In the genomic region with DNA sequence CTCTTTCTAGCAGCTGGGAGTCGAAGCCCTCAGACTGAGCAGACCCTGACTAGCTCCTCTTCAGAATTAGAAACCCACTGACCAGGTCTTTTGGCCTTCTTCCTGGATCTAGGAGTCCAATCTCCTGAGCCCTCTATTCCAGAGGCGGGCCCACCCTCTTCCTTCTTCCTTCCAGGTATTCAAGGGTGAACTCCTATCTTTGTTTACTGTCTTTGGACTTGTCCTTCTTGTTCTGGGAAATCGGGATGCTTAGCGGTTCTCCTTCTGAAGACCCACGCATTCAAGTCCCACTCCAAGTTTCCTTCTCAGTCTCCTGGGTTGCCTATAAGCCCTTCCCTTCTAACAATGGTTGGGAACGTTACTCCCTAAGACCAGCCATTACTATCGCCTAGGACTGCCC, we compare ENCODE assay signal across 31 mouse cellular contexts. TPM values are rescaled to one million over a fixed set of nuclear protein-coding genes. Genes with fewer than 3 reads are reported as not detected.
A peak's percentile ranks its signal among the peaks of the same experiment; 100 is the strongest.
DNase-seq lines count a peak whose midpoint lies in the region; ATAC-seq and TF ChIP-seq lines count a peak whose summit lies in the region.
"Had no signal": no experiment of that assay in that cellular context is flagged by ENCODE, and none has a peak within 500 bp of the region (broad histone marks: within the 10 kb centered on the region; RNA-seq: fewer than 3 reads in every experiment).

No protein-coding gene starts in this region.

- DNase-seq in cerebellum, adult 11 months: peak; percentile 4
- DNase-seq in cerebellum, postnatal 14 days: no peak
- DNase-seq in heart, adult 2 months: peak; percentile 44 to 62
- DNase-seq in left cerebral cortex, adult 2 months (ENCODE audit: extremely low spot score in 1 of 2, low spot score in 2 of 2): no peak
- no peak for DNase-seq in left cerebral cortex, adult 18-20 months (ENCODE audit: low spot score in 2 of 2)
- no peak for DNase-seq in right cerebral cortex, postnatal 10 days (ENCODE audit: low spot score in 2 of 2)
- DNase-seq: adrenal gland, postnatal 25 days; gastrocnemius, postnatal 36 days; left cerebral cortex, postnatal 4 days; liver; retina, postnatal 1 day; thymus, postnatal 36 days had no signal

- 49% methylated on average over 7 of the region's 7 CpGs for WGBS in heart, adult 2 months
- 78% methylated on average over 7 of the region's 7 CpGs for WGBS in heart, embryonic 11.5 days (ENCODE audit: insufficient replicate concordance)

- H3K79me2 ChIP-seq in heart, adult 2 months (replicated peaks; ENCODE audit: control insufficient read depth, insufficient read depth, low read length): peaks cover 4% of the 10 kb centered on the region; the same call in 1 of the 2 replicates

- H3K27ac ChIP-seq in heart, adult 2 months: peak overlapping the region; percentile 96
- H3K27ac ChIP-seq in heart, embryonic 11.5 days (ENCODE audit: low read depth, low read length): no peak overlapping the region
- H3K27ac ChIP-seq in left cerebral cortex, adult 2 months: peak overlapping the region; percentile 54
- H3K27ac ChIP-seq in brown adipose tissue, adult 24 weeks (replicated peaks; ENCODE audit: low read depth, low read length): peak overlapping the region; percentile 100
- H3K27ac ChIP-seq: embryonic facial prominence, embryonic 12.5 days; forebrain, embryonic 13.5 days; kidney, postnatal 0 days; macrophage; midbrain, embryonic 12.5 days had no signal

- H3K36me3 ChIP-seq in heart, adult 2 months (ENCODE audit: control insufficient read depth, insufficient read depth, low read length): peaks cover 9% of the 10 kb centered on the region; the same call in 1 of the 2 replicates
- peaks cover 2% of the 10 kb centered on the region; the same call in 1 of the 2 replicates for H3K36me3 ChIP-seq in heart, embryonic 11.5 days (ENCODE audit: control insufficient read depth, insufficient read depth, low read length)

- no peaks in the 10 kb centered on the region for H3K9me3 ChIP-seq in heart, embryonic 11.5 days (replicated peaks; ENCODE audit: control insufficient read depth, low read length)
- H3K9me3 ChIP-seq: embryonic facial prominence, embryonic 12.5 days; forebrain, embryonic 13.5 days; midbrain, embryonic 12.5 days had no signal

- no peak for TF ChIP-seq CTCF in heart, adult 2 months (IDR thresholded peaks at IDR 0.05)
- no peak for TF ChIP-seq CTCF in left cerebral cortex, adult 2 months (IDR thresholded peaks at IDR 0.05)

- TF ChIP-seq EP300 in heart, adult 2 months (IDR thresholded peaks at IDR 0.05; ENCODE audit: insufficient read depth, low read depth, low read length): peak; percentile 66; the same call in 1 of the 2 replicates

- no peaks in the 10 kb centered on the region for H3K27me3 ChIP-seq in heart, adult 2 months (ENCODE audit: control insufficient read depth, insufficient read depth, low read length)
- peaks cover 9% of the 10 kb centered on the region; the same call in 1 of the 2 replicates for H3K27me3 ChIP-seq in heart, embryonic 11.5 days (ENCODE audit: control insufficient read depth, insufficient read depth, low read length)
- H3K27me3 ChIP-seq: embryonic facial prominence, embryonic 12.5 days; Patski had no signal

- H3K9ac ChIP-seq in heart, adult 2 months (ENCODE audit: low read depth, low read length): peak overlapping the region; percentile 57
- no peak overlapping the region for H3K9ac ChIP-seq in heart, embryonic 11.5 days (ENCODE audit: low read depth, low read length)
- H3K9ac ChIP-seq: embryonic facial prominence, embryonic 12.5 days; forebrain, embryonic 13.5 days; midbrain, embryonic 12.5 days had no signal

- TF ChIP-seq POLR2A in heart, adult 2 months (IDR thresholded peaks at IDR 0.05; ENCODE audit: insufficient read depth, low read depth, low read length): peak; percentile 68

- H3K4me3 ChIP-seq in heart, adult 2 months: peak overlapping the region; percentile 67
- no peak overlapping the region for H3K4me3 ChIP-seq in heart, embryonic 11.5 days (ENCODE audit: low read depth, low read length)
- H3K4me3 ChIP-seq in left cerebral cortex, adult 2 months: no peak overlapping the region
- peak overlapping the region; percentile 67 for H3K4me3 ChIP-seq in brown adipose tissue, adult 24 weeks (ENCODE audit: insufficient read depth, low read depth, low read length)
- H3K4me3 ChIP-seq: embryonic facial prominence, embryonic 12.5 days; erythroblast, embryonic 14.5 days; forebrain, embryonic 13.5 days; midbrain, embryonic 12.5 days had no signal

- H3K4me1 ChIP-seq in heart, adult 2 months (ENCODE audit: control insufficient read depth, insufficient read depth, low read length): peaks cover 35% of the 10 kb centered on the region
- peaks cover 5% of the 10 kb centered on the region; the same call in 1 of the 2 replicates for H3K4me1 ChIP-seq in heart, embryonic 11.5 days (ENCODE audit: control insufficient read depth, insufficient read depth, low read length)
- peaks cover 12% of the 10 kb centered on the region; the same call in 1 of the 2 replicates for H3K4me1 ChIP-seq in brown adipose tissue, adult 24 weeks (ENCODE audit: control insufficient read depth, insufficient read depth, insufficient read length, low read length)

- intact Hi-C loops in heart, adult 2 months (cut with DNase I): loop anchor here (2.0 kb wide), 1 partner anchor 44 kb away; no protein-coding TSS in a partner anchor
- intact Hi-C loops in left cerebral cortex, adult 2 months (cut with DNase I): no loop called here

- no peak for ATAC-seq in heart, embryonic 11.5 days (replicated peaks; ENCODE audit: insufficient number of reproducible peaks, low FRiP score, low TSS enrichment)
- ATAC-seq: CD4-positive, CD25-positive, alpha-beta regulatory T cell, adult 4 months; forebrain, embryonic 13.5 days; hindbrain, embryonic 16.5 days; intestine, embryonic 16.5 days; Patski had no signal

- H3K4me2 ChIP-seq in heart, embryonic 11.5 days: no peak overlapping the region
- H3K4me2 ChIP-seq: embryonic facial prominence, embryonic 12.5 days; forebrain, embryonic 13.5 days; midbrain, embryonic 12.5 days had no signal

RNA-seq across cellular contexts. Expression of a gene that starts 9.6 kb away (rescaled TPM):
- 10 to 100 TPM; 42.7 to 44.1 TPM for total RNA-seq in heart, adult 2 months (2021)
- 63.0 and 97.8 TPM in 2 replicates for polyA plus RNA-seq in heart, adult 2 months (2012; rRNA removed)
- polyA plus RNA-seq in heart, embryonic 11.5 days (2014; fragmentation: Nextera tagmentation; extraction: Ambion mirVana): 1.6 and 2.1 TPM in 2 replicates
- total RNA-seq in left cerebral cortex, adult 2 months (2021): 1 to 10 TPM; 7.5 to 7.8 TPM
- 1 to 10 TPM; 7.6 to 8.2 TPM for total RNA-seq in left cerebral cortex, adult 18-20 months (2021)
- 1,111 and 1,189 TPM in 2 replicates for polyA plus RNA-seq in brown adipose tissue, adult 24 weeks (2012; ENCODE audit: insufficient read depth, insufficient read length, missing spikeins)

RNA-seq across cellular contexts. Expression of a gene that starts 19.4 kb away (rescaled TPM):
- total RNA-seq in heart, adult 2 months (2021): not detected
- polyA plus RNA-seq in heart, adult 2 months (2012; rRNA removed): not detected in 2 replicates
- polyA plus RNA-seq in heart, embryonic 11.5 days (2014; fragmentation: Nextera tagmentation; extraction: Ambion mirVana): not detected in 2 replicates
- not detected for total RNA-seq in left cerebral cortex, adult 2 months (2021)
- total RNA-seq in left cerebral cortex, adult 18-20 months (2021): not detected
- polyA plus RNA-seq in brown adipose tissue, adult 24 weeks (2012; ENCODE audit: insufficient read depth, insufficient read length, missing spikeins): not detected in 2 replicates
- total RNA-seq: adrenal gland, postnatal 25 days; ES-E14; gastrocnemius, postnatal 36 days; heart, postnatal 36 days; layer of hippocampus, adult 18-20 months; left cerebral cortex, postnatal 4 days; monocyte, adult 5-6 weeks had no signal
- polyA plus RNA-seq: CD4-positive, CD25-positive, alpha-beta regulatory T cell, adult 4 months; cerebellum, adult 2 months; erythroblast, embryonic 14.5 days; forebrain, embryonic 13.5 days; frontal cortex, adult 2 months; kidney, postnatal 0 days; macrophage; midbrain, embryonic 12.5 days; neural tube, embryonic 11.5 days; Patski had no signal

RNA-seq across cellular contexts. Expression of a gene that starts 23.8 kb away (rescaled TPM):
- total RNA-seq in heart, adult 2 months (2021): not detected
- polyA plus RNA-seq in heart, adult 2 months (2012; rRNA removed): 8.1 TPM in 1 of 2 replicates, not detected in the other
- polyA plus RNA-seq in heart, embryonic 11.5 days (2014; fragmentation: Nextera tagmentation; extraction: Ambion mirVana): not detected in 2 replicates
- total RNA-seq in left cerebral cortex, adult 2 months (2021): not detected
- total RNA-seq in left cerebral cortex, adult 18-20 months (2021): not detected
- not detected in 2 replicates for polyA plus RNA-seq in brown adipose tissue, adult 24 weeks (2012; ENCODE audit: insufficient read depth, insufficient read length, missing spikeins)
- total RNA-seq: adrenal gland, postnatal 25 days; gastrocnemius, postnatal 36 days; heart, postnatal 36 days; layer of hippocampus, adult 18-20 months; left cerebral cortex, postnatal 4 days; monocyte, adult 5-6 weeks had no signal
- polyA plus RNA-seq: CD4-positive, CD25-positive, alpha-beta regulatory T cell, adult 4 months; cerebellum, adult 2 months; erythroblast, embryonic 14.5 days; frontal cortex, adult 2 months; macrophage; neural tube, embryonic 11.5 days had no signal

Comparison
In these comparisons a context has a peak if more than half of its experiments do, and no peak if none do; other contexts are left out.
1. DNase-seq: peak in cerebellum, adult 11 months (single experiment) and heart, adult 2 months (2 of 2); none in cerebellum, postnatal 14 days (0 of 2), left cerebral cortex, adult 2 months (0 of 2), left cerebral cortex, adult 18-20 months (0 of 2) and right cerebral cortex, postnatal 10 days (0 of 2).
2. H3K4me3 ChIP-seq: peak in heart, adult 2 months (single experiment) and brown adipose tissue, adult 24 weeks (single experiment); none in heart, embryonic 11.5 days (single experiment) and left cerebral cortex, adult 2 months (single experiment).
3. RNA of a gene that starts 9.6 kb away (total RNA-seq): 42.7 to 44.1 TPM in heart, adult 2 months; 7.6 to 8.2 TPM in left cerebral cortex, adult 18-20 months and 7.5 to 7.8 TPM in left cerebral cortex, adult 2 months; every median in the first group is over 4 times any median in the second.